Mouse (Mus musculus): Measurements from ENCODE around the gene Tube1. TPM values are rescaled to one million over a fixed set of nuclear protein-coding genes. Genes with fewer than 3 reads are reported as not detected.
A peak's percentile ranks its signal among the peaks of the same experiment; 100 is the strongest.

Gene Tube1
- polyA plus RNA-seq (2015; fragmentation: Nextera tagmentation; extraction: Ambion mirVana) = 7.1 and 7.8 TPM in 2 replicates

GRCm38 (mm10) chr10:39133462-39134310 lies at the start of gene Tube1, which contains the start of gene Fam229b:
TSS of gene Tube1 (plus strand) at chr10:39133976.
TSS of gene Fam229b (minus strand) at chr10:39133914.
- peak within 1 kb of the TSS; percentile 94 for H3K4me2 ChIP-seq (ENCODE audit: low read length)
- H3K4me3 ChIP-seq (ENCODE audit: low read depth, low read length) = peak within 1 kb of the TSS; percentile 77
- no peaks in the 10 kb centered on the region for H3K9me3 ChIP-seq (replicated peaks; ENCODE audit: control insufficient read depth, low read length, poor library complexity, severe bottlenecking)
- peak; percentile 95 for ATAC-seq
- no peaks in the 10 kb centered on the region for H3K27me3 ChIP-seq (ENCODE audit: control insufficient read depth, insufficient read depth, low read depth, low read length)
- H3K4me1 ChIP-seq (ENCODE audit: control insufficient read depth, insufficient read depth, low read length) = peaks cover 10% of the 10 kb centered on the region
- H3K36me3 ChIP-seq (ENCODE audit: control insufficient read depth, insufficient read depth, low read length) = peaks cover 7% of the 10 kb centered on the region
- H3K27ac ChIP-seq (ENCODE audit: low read length) = peak within 1 kb of the TSS; percentile 84
- H3K9ac ChIP-seq (ENCODE audit: low read depth, low read length) = peak within 1 kb of the TSS; percentile 79
- 4% methylated on average over 47 of the region's 47 CpGs for WGBS

GRCm38 (mm10) chr10:39096981-39097380 lies 36.8 kb upstream of the Tube1 start:
- no peaks in the 10 kb centered on the region for H3K4me1 ChIP-seq (ENCODE audit: control insufficient read depth, insufficient read depth, low read length)
- no peaks in the 10 kb centered on the region for H3K27me3 ChIP-seq (ENCODE audit: control insufficient read depth, insufficient read depth, low read depth, low read length)
- 83% methylated on average over 9 of the region's 9 CpGs for WGBS
- no peaks in the 10 kb centered on the region for H3K36me3 ChIP-seq (ENCODE audit: control insufficient read depth, insufficient read depth, low read length)
- H3K9ac ChIP-seq (ENCODE audit: low read depth, low read length) = no peak overlapping the region
- no peaks in the 10 kb centered on the region for H3K9me3 ChIP-seq (replicated peaks; ENCODE audit: control insufficient read depth, low read length, poor library complexity, severe bottlenecking)
- H3K4me3 ChIP-seq (ENCODE audit: low read depth, low read length) = no peak overlapping the region
- H3K4me2 ChIP-seq (ENCODE audit: low read length) = no peak overlapping the region
- no peak for ATAC-seq
- H3K27ac ChIP-seq (ENCODE audit: low read length) = no peak overlapping the region

- H3K27ac ChIP-seq (ENCODE audit: low read length) = no peak overlapping the region
- no peak overlapping the region for H3K9ac ChIP-seq (ENCODE audit: low read depth, low read length)
- ATAC-seq = no peak
- no peak overlapping the region for H3K4me2 ChIP-seq (ENCODE audit: low read length)
- H3K36me3 ChIP-seq (ENCODE audit: control insufficient read depth, insufficient read depth, low read length) = no peaks in the 10 kb centered on the region
- WGBS = 93% methylated on average over 10 of the region's 10 CpGs
- no peak overlapping the region for H3K4me3 ChIP-seq (ENCODE audit: low read depth, low read length)
- no peaks in the 10 kb centered on the region for H3K9me3 ChIP-seq (replicated peaks; ENCODE audit: control insufficient read depth, low read length, poor library complexity, severe bottlenecking)
- no peaks in the 10 kb centered on the region for H3K27me3 ChIP-seq (ENCODE audit: control insufficient read depth, insufficient read depth, low read depth, low read length)
- no peaks in the 10 kb centered on the region for H3K4me1 ChIP-seq (ENCODE audit: control insufficient read depth, insufficient read depth, low read length)
These were observed 35.0 kb upstream of the Tube1 start for GRCm38 (mm10) chr10:39098746-39099145.

- no peaks in the 10 kb centered on the region for H3K27me3 ChIP-seq (ENCODE audit: control insufficient read depth, insufficient read depth, low read depth, low read length)
- WGBS = 94% methylated on average over 8 of the region's 8 CpGs
- peak; percentile 63; the same call in 1 of the 2 replicates for ATAC-seq
- H3K27ac ChIP-seq (ENCODE audit: low read length) = no peak overlapping the region
- no peak overlapping the region for H3K4me2 ChIP-seq (ENCODE audit: low read length)
- H3K9me3 ChIP-seq (replicated peaks; ENCODE audit: control insufficient read depth, low read length, poor library complexity, severe bottlenecking) = no peaks in the 10 kb centered on the region
- no peaks in the 10 kb centered on the region for H3K36me3 ChIP-seq (ENCODE audit: control insufficient read depth, insufficient read depth, low read length)
- no peak overlapping the region for H3K9ac ChIP-seq (ENCODE audit: low read depth, low read length)
- H3K4me1 ChIP-seq (ENCODE audit: control insufficient read depth, insufficient read depth, low read length) = peaks cover 2% of the 10 kb centered on the region; the same call in 1 of the 2 replicates
- H3K4me3 ChIP-seq (ENCODE audit: low read depth, low read length) = no peak overlapping the region
These were observed 28.9 kb upstream of the Tube1 start for GRCm38 (mm10) chr10:39104803-39105449.

GRCm38 (mm10) chr10:39106413-39106812 lies 27.4 kb upstream of the Tube1 start:
- peaks cover 2% of the 10 kb centered on the region; the same call in 1 of the 2 replicates for H3K4me1 ChIP-seq (ENCODE audit: control insufficient read depth, insufficient read depth, low read length)
- no peak overlapping the region for H3K4me2 ChIP-seq (ENCODE audit: low read length)
- H3K27ac ChIP-seq (ENCODE audit: low read length) = no peak overlapping the region
- no peaks in the 10 kb centered on the region for H3K27me3 ChIP-seq (ENCODE audit: control insufficient read depth, insufficient read depth, low read depth, low read length)
- 44% methylated on average over 3 of the region's 3 CpGs for WGBS
- H3K4me3 ChIP-seq (ENCODE audit: low read depth, low read length) = no peak overlapping the region
- no peak for ATAC-seq
- H3K9ac ChIP-seq (ENCODE audit: low read depth, low read length) = no peak overlapping the region
- no peaks in the 10 kb centered on the region; the same call in 1 of the 2 replicates for H3K9me3 ChIP-seq (replicated peaks; ENCODE audit: control insufficient read depth, low read length, poor library complexity, severe bottlenecking)
- H3K36me3 ChIP-seq (ENCODE audit: control insufficient read depth, insufficient read depth, low read length) = no peaks in the 10 kb centered on the region

GRCm38 (mm10) chr10:39106935-39107334 lies 26.8 kb upstream of the Tube1 start:
- H3K9me3 ChIP-seq (replicated peaks; ENCODE audit: control insufficient read depth, low read length, poor library complexity, severe bottlenecking) = no peaks in the 10 kb centered on the region; the same call in 1 of the 2 replicates
- H3K27me3 ChIP-seq (ENCODE audit: control insufficient read depth, insufficient read depth, low read depth, low read length) = no peaks in the 10 kb centered on the region
- H3K4me1 ChIP-seq (ENCODE audit: control insufficient read depth, insufficient read depth, low read length) = peaks cover 2% of the 10 kb centered on the region; the same call in 1 of the 2 replicates
- no peak overlapping the region for H3K4me2 ChIP-seq (ENCODE audit: low read length)
- ATAC-seq = no peak
- 20% methylated on average over 4 of the region's 4 CpGs for WGBS
- H3K36me3 ChIP-seq (ENCODE audit: control insufficient read depth, insufficient read depth, low read length) = no peaks in the 10 kb centered on the region
- no peak overlapping the region for H3K4me3 ChIP-seq (ENCODE audit: low read depth, low read length)
- H3K27ac ChIP-seq (ENCODE audit: low read length) = no peak overlapping the region
- H3K9ac ChIP-seq (ENCODE audit: low read depth, low read length) = no peak overlapping the region

GRCm38 (mm10) chr10:39108837-39109488 lies 24.8 kb upstream of the Tube1 start:
- H3K27ac ChIP-seq (ENCODE audit: low read length) = no peak overlapping the region
- H3K9ac ChIP-seq (ENCODE audit: low read depth, low read length) = no peak overlapping the region
- no peaks in the 10 kb centered on the region for H3K36me3 ChIP-seq (ENCODE audit: control insufficient read depth, insufficient read depth, low read length)
- H3K27me3 ChIP-seq (ENCODE audit: control insufficient read depth, insufficient read depth, low read depth, low read length) = no peaks in the 10 kb centered on the region
- peaks cover 2% of the 10 kb centered on the region; the same call in 1 of the 2 replicates for H3K4me1 ChIP-seq (ENCODE audit: control insufficient read depth, insufficient read depth, low read length)
- H3K9me3 ChIP-seq (replicated peaks; ENCODE audit: control insufficient read depth, low read length, poor library complexity, severe bottlenecking) = no peaks in the 10 kb centered on the region; the same call in 1 of the 2 replicates
- 66% methylated on average over 10 of the region's 10 CpGs for WGBS
- H3K4me2 ChIP-seq (ENCODE audit: low read length) = no peak overlapping the region
- H3K4me3 ChIP-seq (ENCODE audit: low read depth, low read length) = no peak overlapping the region
- no peak for ATAC-seq

- peaks cover 2% of the 10 kb centered on the region; the same call in 1 of the 2 replicates for H3K4me1 ChIP-seq (ENCODE audit: control insufficient read depth, insufficient read depth, low read length)
- no peak overlapping the region for H3K4me3 ChIP-seq (ENCODE audit: low read depth, low read length)
- no peaks in the 10 kb centered on the region for H3K36me3 ChIP-seq (ENCODE audit: control insufficient read depth, insufficient read depth, low read length)
- H3K27me3 ChIP-seq (ENCODE audit: control insufficient read depth, insufficient read depth, low read depth, low read length) = no peaks in the 10 kb centered on the region
- H3K4me2 ChIP-seq (ENCODE audit: low read length) = no peak overlapping the region
- H3K27ac ChIP-seq (ENCODE audit: low read length) = peak overlapping the region; percentile 24; the same call in 1 of the 2 replicates
- H3K9ac ChIP-seq (ENCODE audit: low read depth, low read length) = no peak overlapping the region
- 0 out of 2 replicates have a peak, but pooled peaks have one; percentile 41 for ATAC-seq
- no peaks in the 10 kb centered on the region; the same call in 1 of the 2 replicates for H3K9me3 ChIP-seq (replicated peaks; ENCODE audit: control insufficient read depth, low read length, poor library complexity, severe bottlenecking)
- WGBS = 47% methylated on average over 4 of the region's 4 CpGs
These were observed 24.3 kb upstream of the Tube1 start for GRCm38 (mm10) chr10:39109489-39109874.

Data from midbrain, embryonic 16.5 days (tissue).